Comparison of ENCODE assay signal across 8 mouse cellular contexts in the genomic region with DNA sequence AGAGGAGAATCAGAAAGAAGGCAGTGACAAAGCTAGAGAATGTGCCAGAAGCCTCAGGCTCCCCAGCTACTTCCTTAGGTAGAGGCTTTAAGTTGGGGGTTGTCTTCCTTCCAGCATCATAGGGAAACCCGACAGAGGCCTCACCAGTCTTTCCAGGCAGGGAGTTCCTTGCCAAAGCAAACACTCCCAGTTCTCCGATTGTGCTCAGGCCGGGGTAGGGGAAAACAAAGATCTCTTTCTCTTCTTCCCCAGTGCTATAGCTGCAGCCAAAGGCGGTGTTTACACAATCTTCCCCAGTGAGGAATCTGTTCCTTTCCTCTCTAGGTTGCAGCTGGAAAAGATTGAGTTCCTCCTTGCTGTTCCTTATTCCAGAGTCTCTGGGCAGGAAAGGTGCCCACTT. TPM values are rescaled to one million over a fixed set of nuclear protein-coding genes. Genes with fewer than 3 reads are reported as not detected.
DNase-seq lines count a peak whose midpoint lies in the region; ATAC-seq lines count a peak whose summit lies in the region.

No protein-coding gene starts in this region.

- 14% methylated on average over 4 of the region's 4 CpGs for whole genome bisulfite sequencing in forebrain, embryonic 16.5 days
- WGBS in hindbrain, embryonic 16.5 days, result 9% methylated on average over 4 of the region's 4 CpGs
- WGBS in midbrain, embryonic 15.5 days, result 18% methylated on average over 4 of the region's 4 CpGs

- H3K9me3 ChIP-seq in forebrain, embryonic 16.5 days (ENCODE audit: control insufficient read depth, low read length), result no peaks in the 10 kb centered on the region
- H3K9me3 ChIP-seq in hindbrain, embryonic 16.5 days (ENCODE audit: control insufficient read depth, low read length), result no peaks in the 10 kb centered on the region
- H3K9me3 ChIP-seq in midbrain, embryonic 15.5 days, result no peaks in the 10 kb centered on the region

- peak; percentile 26 for DNase-seq in ovary, postnatal 14 days (ENCODE audit: low spot score)
- no peak for DNase-seq in ovary, adult 18-20 months (ENCODE audit: low spot score)
- DNase-seq in thymus, postnatal 36 days, result no peak
- DNase-seq in cerebellum, adult 9-11 months, result no peak
- DNase-seq in layer of hippocampus, postnatal 36 days, result no peak

- H3K27me3 ChIP-seq in forebrain, embryonic 16.5 days (replicated peaks; ENCODE audit: control insufficient read depth, insufficient read depth, low read length), result no peaks in the 10 kb centered on the region
- no peaks in the 10 kb centered on the region for H3K27me3 ChIP-seq in hindbrain, embryonic 16.5 days (replicated peaks; ENCODE audit: control insufficient read depth, insufficient read depth, low read length)
- H3K27me3 ChIP-seq in midbrain, embryonic 15.5 days (replicated peaks), result no peaks in the 10 kb centered on the region

- H3K4me3 ChIP-seq in forebrain, embryonic 16.5 days (replicated peaks; ENCODE audit: low read length), result no peak overlapping the region
- H3K4me3 ChIP-seq in hindbrain, embryonic 16.5 days (ENCODE audit: low read length), result no peak overlapping the region
- no peak overlapping the region for H3K4me3 ChIP-seq in midbrain, embryonic 15.5 days

- peak; percentile 28; the same call in 1 of the 2 replicates for ATAC-seq in forebrain, embryonic 16.5 days
- ATAC-seq in hindbrain, embryonic 16.5 days, result peak; percentile 79
- no peak for ATAC-seq in midbrain, embryonic 15.5 days (replicated peaks)

- 0 out of 2 replicates have a peak overlapping the region, but pooled peaks have one; percentile 13 for H3K9ac ChIP-seq in forebrain, embryonic 16.5 days (replicated peaks; ENCODE audit: low read depth, low read length)
- no peak overlapping the region for H3K9ac ChIP-seq in hindbrain, embryonic 16.5 days (ENCODE audit: low read depth, low read length)
- H3K9ac ChIP-seq in midbrain, embryonic 15.5 days, result no peak overlapping the region

- peaks cover 7% of the 10 kb centered on the region; the same call in 1 of the 2 replicates for H3K36me3 ChIP-seq in forebrain, embryonic 16.5 days (ENCODE audit: control insufficient read depth, insufficient read depth)
- peaks cover 2% of the 10 kb centered on the region; the same call in 1 of the 2 replicates for H3K36me3 ChIP-seq in hindbrain, embryonic 16.5 days (ENCODE audit: control insufficient read depth, insufficient read depth, low read length)
- H3K36me3 ChIP-seq in midbrain, embryonic 15.5 days (replicated peaks), result no peaks in the 10 kb centered on the region; the same call in 1 of the 2 replicates

- H3K27ac ChIP-seq in forebrain, embryonic 16.5 days (ENCODE audit: low read length), result peak overlapping the region; percentile 81
- H3K27ac ChIP-seq in hindbrain, embryonic 16.5 days (ENCODE audit: low read depth, low read length), result peak overlapping the region; percentile 84
- H3K27ac ChIP-seq in midbrain, embryonic 15.5 days, result peak overlapping the region; percentile 70

- H3K4me1 ChIP-seq in forebrain, embryonic 16.5 days (replicated peaks; ENCODE audit: control insufficient read depth, insufficient read depth, low read length), result peaks cover 13% of the 10 kb centered on the region
- no peaks in the 10 kb centered on the region for H3K4me1 ChIP-seq in hindbrain, embryonic 16.5 days (ENCODE audit: control insufficient read depth, insufficient read depth, low read depth, low read length)
- no peaks in the 10 kb centered on the region for H3K4me1 ChIP-seq in midbrain, embryonic 15.5 days

- H3K4me2 ChIP-seq in forebrain, embryonic 16.5 days (ENCODE audit: low read length), result no peak overlapping the region
- no peak overlapping the region for H3K4me2 ChIP-seq in hindbrain, embryonic 16.5 days (ENCODE audit: low read length)
- no peak overlapping the region for H3K4me2 ChIP-seq in midbrain, embryonic 15.5 days

RNA-seq across cellular contexts. Expression of gene Atp5g2, which starts 15.5 kb away (rescaled TPM):
- 50.4 and 56.5 TPM in 2 replicates for polyA plus RNA-seq in forebrain, embryonic 16.5 days (2015; fragmentation: Nextera tagmentation; extraction: Ambion mirVana)
- 41.0 and 50.2 TPM in 2 replicates for polyA plus RNA-seq in hindbrain, embryonic 16.5 days (2015; fragmentation: Nextera tagmentation; extraction: Ambion mirVana)
- 39.5 and 43.4 TPM in 2 replicates for polyA plus RNA-seq in midbrain, embryonic 15.5 days (2015; fragmentation: Nextera tagmentation; extraction: Ambion mirVana)
- total RNA-seq in layer of hippocampus, postnatal 36 days (2021), result 10 to 100 TPM; 10.6 to 17.2 TPM

RNA-seq across cellular contexts. Expression of gene Atf7, which starts 31.4 kb away (rescaled TPM):
- 26.8 and 27.5 TPM in 2 replicates for polyA plus RNA-seq in forebrain, embryonic 16.5 days (2015; fragmentation: Nextera tagmentation; extraction: Ambion mirVana)
- 16.5 and 20.6 TPM in 2 replicates for polyA plus RNA-seq in hindbrain, embryonic 16.5 days (2015; fragmentation: Nextera tagmentation; extraction: Ambion mirVana)
- polyA plus RNA-seq in midbrain, embryonic 15.5 days (2015; fragmentation: Nextera tagmentation; extraction: Ambion mirVana), result 15.6 and 20.0 TPM in 2 replicates
- total RNA-seq in layer of hippocampus, postnatal 36 days (2021), result 10 to 100 TPM; 40.4 to 45.0 TPM

RNA-seq across cellular contexts. Expression of gene Gm28047, which starts 31.8 kb away (rescaled TPM):
- polyA plus RNA-seq in forebrain, embryonic 16.5 days (2015; fragmentation: Nextera tagmentation; extraction: Ambion mirVana), result not detected in 2 replicates
- polyA plus RNA-seq in hindbrain, embryonic 16.5 days (2015; fragmentation: Nextera tagmentation; extraction: Ambion mirVana), result not detected in 2 replicates
- not detected in 2 replicates for polyA plus RNA-seq in midbrain, embryonic 15.5 days (2015; fragmentation: Nextera tagmentation; extraction: Ambion mirVana)
- 1 to 10 TPM in 1 of 2 experiments, not detected in 1; 3.1 TPM for total RNA-seq in layer of hippocampus, postnatal 36 days (2021)
